Mouse (Mus musculus): ENCODE data around the gene Cog2.

Gene Cog2

DNA sequence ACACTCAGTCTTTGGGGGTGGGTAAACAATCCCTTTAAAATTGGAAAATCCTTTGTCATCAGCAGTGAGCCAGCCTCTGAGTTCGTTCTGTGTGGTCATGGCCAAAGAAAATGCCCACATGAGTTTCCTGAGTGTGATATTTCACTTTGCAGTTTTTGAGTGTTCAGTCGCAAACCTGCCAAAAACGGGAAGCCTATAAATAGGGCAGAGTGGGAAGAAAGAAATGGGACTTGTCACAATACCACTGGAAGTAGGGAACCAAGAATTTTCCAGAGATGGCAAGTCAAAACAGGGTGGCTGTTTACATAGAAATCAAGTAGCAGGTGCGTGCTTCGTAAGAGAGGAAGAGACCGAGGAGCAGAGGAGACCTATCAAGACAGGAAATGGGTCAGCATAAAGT, 4.0 kb upstream of the Cog2 start:
- DNase-seq (ENCODE audit: low spot score in 2 of 2) = no peak

DNA sequence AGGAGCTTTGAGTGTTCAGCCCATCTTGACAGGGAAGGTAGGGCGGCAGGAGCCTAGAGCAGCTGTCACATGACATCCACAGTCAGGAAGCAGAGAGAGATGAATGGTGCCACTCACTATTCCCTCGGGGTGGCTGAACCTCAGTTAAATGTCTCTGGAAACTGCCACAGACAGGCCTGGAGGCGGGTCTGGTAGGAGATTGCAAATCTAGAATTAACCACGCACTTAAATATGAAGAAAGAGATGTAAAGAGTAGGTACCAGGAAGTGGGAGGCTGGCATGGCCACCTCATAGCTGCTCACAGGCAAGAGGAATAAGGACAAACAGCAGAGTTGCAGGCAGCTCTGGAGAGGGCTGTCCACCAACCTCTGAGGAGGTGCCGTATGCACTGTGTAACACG, 3.4 kb upstream of the Cog2 start:
- DNase-seq (ENCODE audit: low spot score in 2 of 2) = no peak

DNA sequence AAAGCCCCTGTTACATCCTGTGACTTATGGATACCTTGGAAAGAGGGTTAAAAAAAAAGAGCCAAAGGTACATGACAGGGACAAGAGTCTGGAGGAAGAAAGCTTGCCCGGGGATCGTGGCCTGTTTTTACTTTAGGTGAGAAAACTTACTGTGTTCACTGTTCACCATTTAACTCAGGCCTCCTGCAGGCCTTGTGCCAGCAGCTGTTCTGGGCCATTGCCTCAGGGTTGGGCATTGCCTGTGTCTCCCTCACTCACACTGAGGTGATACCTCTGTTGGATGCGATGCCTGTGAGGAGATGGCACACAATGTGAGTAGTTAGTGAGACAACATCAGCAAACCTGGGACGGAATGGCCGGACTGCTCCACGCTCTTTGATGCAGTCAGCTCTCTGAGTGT, 1.4 kb downstream of the Cog2 start:
- DNase-seq (ENCODE audit: low spot score in 2 of 2) = no peak

DNA sequence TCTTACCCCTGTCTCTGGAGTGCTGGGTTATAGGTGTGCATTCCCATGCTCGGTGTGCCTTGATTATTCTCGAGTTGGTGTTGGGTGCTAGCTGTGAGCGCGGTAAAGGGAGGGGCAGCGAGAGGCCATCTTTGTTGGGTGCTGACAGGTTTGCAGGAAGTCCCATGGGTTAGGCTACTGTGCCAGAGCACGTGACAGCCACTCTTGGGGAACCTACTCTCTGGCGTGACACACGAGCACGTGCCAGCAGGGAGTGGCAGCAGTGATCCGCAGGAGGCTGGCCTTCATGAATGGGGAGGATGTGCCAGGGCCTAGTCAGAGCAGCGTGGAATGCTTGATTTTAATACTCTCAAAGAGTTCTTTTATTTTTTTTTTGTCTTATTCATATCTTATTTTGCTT, 5.7 kb downstream of the Cog2 start:
- no peak for DNase-seq (ENCODE audit: low spot score in 2 of 2)

DNA sequence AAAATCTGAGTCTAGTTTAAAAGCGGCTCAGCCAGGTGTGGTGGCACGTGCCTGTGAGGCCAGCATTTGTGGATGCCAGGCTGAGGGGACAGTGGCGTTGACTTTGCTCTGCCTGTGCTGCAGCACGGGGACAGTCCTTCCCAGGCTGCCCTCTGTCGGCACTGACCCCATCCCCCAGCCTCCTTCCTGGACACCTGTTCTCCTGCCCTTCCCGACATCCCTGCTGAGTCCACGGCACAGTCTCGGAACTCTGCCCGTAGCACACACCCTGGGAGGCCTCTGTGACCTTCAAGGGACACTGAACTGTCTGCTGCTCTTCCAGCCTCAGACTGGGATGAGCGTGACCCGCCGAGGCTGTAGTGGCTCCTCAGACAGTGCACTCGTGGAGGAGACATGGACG, 9.5 kb downstream of the Cog2 start:
- DNase-seq (ENCODE audit: low spot score in 2 of 2) = no peak

DNA sequence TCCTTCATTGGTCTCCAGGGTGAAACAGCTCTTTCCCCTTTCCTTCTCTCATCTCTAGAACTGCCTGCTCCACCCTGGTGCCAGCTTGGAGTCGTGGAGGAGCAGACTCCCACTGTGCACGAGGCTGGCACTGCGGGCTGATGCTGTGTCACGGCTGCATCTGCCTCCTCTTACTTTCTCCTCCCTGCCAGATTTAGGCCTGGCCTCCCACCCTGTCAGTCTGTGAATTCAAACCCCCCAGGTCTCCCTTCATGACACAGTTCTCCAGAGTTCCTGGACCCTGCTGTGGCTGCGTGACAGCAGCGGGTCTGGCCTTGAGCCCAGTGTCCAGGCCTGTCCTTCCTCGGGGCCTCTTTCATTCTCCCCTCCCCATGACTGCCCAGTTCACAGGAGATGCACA, 10.0 kb downstream of the Cog2 start:
- no peak for DNase-seq (ENCODE audit: low spot score in 2 of 2)

DNA sequence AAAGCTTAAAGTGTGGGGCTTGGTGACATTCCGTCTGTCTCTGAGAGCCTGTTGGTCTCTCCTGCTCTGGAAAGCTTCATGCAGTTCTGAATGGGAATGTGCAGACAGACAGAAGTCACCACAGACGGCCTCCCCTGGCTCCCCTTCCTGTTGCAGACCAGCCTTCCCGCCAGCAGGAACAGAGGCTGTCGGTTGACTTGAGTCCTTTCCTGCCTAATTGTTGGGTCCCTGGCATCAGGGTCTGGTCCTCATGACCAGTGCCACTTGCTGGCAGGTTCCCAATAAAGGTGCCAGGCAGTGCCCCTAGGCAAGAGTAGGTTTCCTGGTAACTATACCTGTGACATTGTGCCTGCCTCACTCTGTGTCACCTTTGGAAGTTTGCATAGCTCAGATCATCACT, 10.4 kb downstream of the Cog2 start:
- DNase-seq (ENCODE audit: low spot score in 2 of 2) = no peak

DNA sequence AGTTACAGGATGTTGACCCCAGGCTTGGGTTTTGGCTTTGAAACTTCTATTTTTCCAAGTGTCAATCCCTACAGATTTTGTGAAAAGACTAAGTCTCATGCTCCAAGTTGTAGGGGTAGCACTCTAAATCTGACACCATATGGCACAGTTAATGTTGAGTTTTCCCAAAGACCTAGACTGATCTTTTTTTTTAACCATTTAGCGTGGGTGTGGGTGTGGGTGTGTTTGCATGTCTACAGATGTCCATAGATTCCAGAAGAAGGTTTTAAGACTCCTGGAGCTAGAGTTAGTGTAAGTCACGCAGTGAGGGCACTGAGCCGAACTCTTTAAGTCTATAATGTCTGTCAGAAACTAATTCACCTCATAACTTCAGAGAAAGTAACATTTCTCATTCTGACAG, 12.1 kb downstream of the Cog2 start:
- no peak for DNase-seq (ENCODE audit: low spot score in 2 of 2)

DNA sequence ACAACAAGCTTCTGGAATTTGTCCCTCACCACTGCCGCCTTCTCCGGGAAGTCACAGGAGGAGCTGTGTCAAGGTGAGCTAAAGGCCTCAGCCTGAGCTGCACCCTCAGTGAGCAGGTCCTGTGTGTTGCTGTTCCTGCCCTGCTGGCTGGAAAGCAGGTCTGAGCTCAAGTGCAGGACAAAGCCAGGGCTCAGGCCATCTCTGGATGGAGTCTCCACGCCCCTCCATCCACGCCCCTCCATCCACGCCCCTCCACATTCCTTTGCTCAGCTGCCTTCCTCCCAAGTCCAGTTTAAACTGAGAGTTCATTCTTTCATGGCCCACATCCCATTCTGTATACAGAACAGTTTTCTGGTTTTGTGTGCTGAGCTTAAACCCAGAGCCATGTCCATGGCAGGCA, 14.9 kb downstream of the Cog2 start:
- no peak for DNase-seq (ENCODE audit: low spot score in 2 of 2)

DNA sequence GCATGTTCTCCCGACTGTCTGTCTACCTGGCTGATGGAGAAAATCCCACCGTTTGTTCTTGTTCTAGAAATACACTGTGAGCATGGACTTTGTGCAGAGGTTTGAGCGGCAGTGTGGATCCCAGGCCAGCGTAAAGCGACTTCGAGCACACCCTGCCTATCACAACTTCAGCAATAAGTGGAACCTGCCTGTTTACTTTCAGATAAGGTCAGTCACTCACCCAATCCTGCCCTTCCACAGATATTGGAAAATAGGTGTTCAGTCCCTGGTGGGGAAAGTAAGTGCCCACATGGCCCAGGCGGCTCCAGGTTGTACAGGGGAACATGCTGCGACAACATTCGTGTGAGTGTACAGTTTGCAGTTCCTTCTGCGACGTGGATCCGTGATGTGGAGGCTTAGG, 20.3 kb downstream of the Cog2 start:
- no peak for DNase-seq (ENCODE audit: low spot score in 2 of 2)

DNA sequence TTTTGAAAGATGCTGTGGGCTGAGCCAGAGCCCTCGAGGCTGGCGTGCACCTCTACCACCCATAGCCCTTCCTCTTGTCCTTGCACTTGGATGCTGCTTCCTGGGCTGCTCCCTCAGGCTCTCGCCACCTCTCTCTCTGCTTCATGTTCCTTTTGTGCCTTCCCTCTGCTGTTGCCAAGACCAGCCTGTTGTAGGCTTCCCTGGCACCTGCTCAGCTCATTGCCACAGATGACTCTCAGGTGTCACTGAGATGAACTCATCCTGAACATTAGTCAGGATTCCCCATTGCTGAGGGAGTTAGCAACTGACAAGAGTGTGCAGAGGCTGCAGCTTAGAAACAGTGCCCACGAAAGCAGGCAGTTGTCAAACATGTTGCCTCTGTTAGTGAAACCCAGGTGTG, 21.4 kb downstream of the Cog2 start:
- DNase-seq (ENCODE audit: low spot score in 2 of 2) = no peak

DNA sequence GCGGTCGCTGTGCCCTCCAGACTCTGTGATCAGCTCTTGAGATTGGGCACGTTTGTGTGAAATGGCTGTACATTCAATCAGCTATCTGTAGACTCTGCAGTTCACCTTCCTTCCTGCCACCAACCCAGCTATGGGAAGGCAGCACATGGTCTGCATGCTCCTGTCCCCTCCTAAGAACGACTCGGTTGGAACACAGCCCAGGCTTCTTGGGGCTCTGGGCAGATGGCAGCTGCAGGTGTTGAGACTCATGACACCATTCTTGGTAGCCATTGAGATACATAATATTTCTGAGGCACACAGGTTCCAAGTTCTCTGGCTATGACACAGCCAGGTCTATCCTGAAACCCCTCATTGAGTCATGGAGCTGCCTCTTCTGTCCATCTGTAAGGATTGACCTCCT, 22.7 kb downstream of the Cog2 start:
- DNase-seq (ENCODE audit: low spot score in 2 of 2) = no peak

DNA sequence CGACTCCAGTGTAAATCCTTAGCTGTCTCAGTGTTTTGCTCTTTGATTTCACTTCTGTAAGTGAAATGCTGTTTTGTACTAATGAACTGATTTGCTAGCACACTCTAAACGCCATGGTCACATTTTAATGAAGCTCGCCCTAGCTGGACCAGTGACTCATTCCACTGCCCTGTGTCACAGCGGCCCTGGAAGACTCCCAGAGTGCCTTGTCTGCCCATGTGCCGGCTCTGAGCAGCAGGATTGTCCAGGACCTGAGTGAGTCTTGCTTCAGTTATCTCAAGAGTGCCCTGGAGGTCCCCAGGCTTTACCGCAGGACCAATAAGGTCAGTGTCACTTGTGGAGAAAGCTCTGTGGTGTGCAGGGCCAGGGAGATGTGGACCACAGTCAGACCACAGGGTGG, 25.8 kb downstream of the Cog2 start:
- DNase-seq (ENCODE audit: low spot score in 2 of 2) = no peak

DNA sequence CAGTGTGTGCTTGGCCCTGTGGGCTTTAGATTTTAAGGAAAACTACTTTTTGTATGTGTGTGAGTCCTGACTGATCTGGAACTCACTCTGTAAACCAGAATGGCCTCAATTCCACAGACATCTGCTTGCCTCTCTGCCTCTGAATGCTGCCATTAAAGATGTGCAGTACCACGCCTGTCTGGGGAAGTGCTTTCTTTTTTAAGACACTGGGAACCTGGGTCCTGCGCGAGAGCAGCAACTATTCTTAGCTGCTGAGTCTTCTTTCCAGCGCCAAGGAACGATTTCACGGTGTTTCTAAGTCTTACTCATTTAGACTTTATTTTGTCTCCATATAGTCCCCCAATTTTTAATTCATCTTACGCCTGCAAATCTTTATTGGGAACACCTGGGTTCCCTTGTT, 26.2 kb downstream of the Cog2 start:
- no peak for DNase-seq (ENCODE audit: low spot score in 2 of 2)

DNA sequence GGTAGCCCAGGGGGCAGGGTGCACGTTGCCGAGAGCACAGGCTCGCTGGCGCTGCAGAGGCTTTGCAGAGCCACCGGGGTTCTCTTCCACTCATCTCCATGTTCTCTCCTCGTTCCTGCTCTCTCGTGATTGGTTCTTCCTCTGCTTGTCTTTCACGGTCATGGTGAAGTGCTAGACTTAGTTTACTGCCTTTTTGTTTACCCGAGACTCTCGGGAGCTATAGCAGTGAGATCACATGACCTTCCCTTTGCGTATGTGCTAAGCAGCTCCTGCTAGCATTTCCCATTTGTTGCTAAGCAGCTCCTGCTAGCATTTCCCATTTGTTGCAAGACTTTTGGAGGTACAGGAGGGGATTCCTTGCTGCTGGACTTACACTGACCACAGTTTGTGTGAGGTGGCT, 26.7 kb downstream of the Cog2 start:
- DNase-seq (ENCODE audit: low spot score in 2 of 2) = no peak

DNA sequence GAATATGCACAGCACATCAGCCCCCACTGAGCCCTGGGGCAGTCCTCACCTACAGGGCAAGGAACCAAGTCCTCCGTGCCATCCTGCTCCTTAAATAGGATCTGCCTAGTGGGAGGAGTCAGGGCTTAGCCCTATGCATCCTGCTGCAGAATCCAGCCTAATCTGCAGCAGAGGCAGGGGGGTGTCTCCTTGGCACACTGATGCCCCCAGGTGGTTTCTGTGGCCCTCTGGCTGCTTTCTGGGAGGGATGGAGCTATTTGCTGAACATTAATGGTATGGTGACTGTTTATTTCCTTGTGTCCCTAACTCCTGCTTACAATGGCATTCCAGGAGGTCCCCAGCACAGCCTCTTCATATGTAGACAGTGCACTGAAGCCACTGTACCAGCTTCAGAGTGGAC, 27.6 kb downstream of the Cog2 start:
- DNase-seq (ENCODE audit: low spot score in 2 of 2) = no peak

DNA sequence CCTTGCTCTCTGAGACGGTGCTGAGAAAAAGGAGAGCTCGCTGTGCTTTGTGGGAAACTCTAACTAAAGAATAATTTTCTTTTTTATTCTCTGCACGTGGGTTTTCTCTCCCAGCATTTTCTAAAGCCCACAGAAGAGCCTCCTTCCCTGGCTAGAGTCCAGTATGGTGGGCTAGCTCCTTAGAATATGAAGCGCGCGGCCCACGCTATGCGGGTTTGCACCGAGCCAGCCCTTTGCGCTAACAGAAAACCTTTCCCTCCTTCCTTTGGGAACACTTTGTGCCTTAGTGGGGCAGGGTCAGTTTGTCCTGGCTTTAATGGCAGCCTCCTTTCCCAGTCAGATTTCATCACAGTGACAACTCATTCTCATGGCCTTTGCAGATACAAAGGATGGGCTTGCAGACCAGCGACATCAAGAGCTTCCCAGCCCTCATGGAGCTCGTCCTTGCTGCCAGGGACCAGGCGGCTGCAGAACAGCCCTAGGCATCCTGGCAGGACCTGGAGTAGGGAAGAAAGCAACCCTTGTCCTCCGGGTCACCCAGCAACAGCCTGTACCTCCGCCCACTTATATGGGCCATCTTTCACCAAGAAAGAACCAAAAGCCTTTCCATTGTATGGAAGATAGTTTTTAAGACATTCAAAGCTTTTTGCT, 30.6 kb downstream of the Cog2 start:
- no peak for DNase-seq (ENCODE audit: low spot score in 2 of 2)

DNA sequence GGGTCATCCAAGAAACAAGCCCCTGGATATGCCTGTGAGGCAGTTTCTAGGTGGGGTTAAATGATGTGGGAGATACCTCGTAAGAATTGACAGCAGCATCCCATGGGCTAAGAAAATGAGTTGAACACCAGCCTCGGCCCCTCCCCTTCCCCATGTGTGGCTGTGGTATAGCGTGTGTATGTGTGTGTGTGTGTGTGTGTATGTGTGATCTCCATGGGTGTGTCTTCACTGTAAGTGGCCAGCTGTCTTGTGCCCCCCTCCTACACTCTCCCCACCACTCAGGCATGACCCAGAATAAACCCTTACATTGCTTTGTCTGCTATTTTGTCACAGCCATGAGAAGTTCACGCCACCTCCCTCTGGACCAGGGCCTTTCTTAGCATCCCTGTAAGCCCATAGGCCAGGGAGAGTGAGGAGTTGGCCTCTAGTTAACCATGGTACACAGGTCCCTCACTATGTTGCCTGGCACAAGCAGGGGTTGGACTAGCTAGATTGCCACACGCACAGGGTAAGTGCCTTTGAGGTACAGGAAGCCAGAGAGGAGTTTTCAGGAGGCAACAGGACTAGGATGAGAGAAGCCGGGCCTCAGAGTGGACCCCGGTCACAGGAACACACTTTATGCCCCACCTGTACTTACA, 34.7 kb downstream of the Cog2 start:
- no peak for DNase-seq (ENCODE audit: low spot score in 2 of 2)

DNA sequence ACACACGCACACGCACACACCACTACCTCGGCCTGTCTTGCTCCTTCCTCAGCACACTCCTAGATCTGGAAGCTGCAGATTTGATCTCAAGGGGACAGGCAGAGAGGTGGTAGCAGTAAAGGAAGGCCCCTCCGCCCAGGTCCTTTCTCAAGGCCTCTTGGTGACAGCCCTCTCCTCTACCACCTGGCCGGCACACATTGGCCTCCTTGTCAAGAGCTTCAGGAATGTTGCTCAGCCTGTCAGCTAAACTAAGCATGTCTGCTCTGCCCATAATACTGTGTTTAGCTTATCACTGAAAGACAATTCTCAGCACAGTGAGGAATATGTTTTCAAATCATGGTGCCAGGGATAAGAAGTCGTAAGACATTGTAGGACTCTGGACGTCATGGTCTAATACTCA, 35.6 kb downstream of the Cog2 start:
- no peak for DNase-seq (ENCODE audit: low spot score in 2 of 2)

DNA sequence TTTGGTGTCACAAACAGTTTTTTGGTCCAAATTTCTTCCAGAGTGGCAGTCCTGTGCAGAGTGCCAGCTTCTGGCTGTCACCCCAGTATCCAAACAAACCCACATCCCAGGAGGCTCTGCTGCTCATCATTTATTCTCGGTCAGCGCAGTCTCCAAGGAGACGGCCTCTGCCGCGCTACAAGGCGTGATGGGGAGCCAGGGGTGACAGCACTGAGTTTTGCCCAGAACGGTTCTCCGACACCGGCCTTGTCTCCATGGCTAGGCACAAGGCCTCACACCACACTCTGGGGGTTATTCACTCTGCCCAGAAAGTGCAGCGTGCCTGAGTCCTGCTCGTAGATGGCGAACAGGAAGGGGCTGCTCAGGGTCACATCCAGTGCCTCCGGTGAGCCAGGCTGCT, 36.1 kb downstream of the Cog2 start:
- DNase-seq (ENCODE audit: low spot score in 2 of 2) = no peak

DNA sequence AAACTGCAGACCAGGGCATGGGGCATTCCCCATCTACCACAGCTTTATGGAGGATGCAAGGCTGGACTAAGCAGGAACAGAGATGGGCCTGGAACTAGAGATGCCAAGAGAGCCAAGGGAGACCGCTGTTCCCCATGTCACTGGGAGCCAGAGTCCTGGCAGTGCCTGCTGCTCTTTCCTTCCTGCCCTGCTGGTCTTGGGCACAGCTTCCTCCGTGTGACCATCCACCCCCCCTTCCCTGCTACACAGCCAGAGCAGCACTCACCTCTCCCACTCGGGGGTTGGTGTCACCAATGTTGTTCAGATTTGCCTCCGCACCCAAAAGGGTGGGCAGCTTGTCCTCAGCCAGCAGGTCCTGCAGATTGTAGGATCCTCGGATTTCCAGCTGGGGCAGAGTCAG, 36.9 kb downstream of the Cog2 start:
- no peak for DNase-seq (ENCODE audit: low spot score in 2 of 2)

DNA sequence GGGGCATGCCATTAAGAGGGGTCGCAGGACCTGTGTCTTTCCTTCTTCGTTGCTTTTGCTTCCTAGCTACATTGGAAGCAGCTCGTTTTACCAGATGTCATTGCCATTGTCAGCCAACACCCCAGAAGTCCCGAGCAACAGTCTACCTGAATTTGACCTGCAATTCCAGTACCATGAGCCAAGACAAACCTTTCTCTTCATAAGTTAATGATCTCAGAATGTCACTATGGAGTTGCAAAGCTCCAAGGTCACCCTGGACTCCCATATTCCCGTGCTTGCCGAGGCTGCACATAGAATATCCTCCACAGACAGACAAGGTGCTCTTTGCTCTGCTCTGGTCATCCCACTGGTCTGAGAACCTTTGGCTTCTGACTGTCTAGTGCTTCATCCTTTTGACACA, 46.6 kb downstream of the Cog2 start:
- DNase-seq (ENCODE audit: low spot score in 2 of 2) = no peak

DNA sequence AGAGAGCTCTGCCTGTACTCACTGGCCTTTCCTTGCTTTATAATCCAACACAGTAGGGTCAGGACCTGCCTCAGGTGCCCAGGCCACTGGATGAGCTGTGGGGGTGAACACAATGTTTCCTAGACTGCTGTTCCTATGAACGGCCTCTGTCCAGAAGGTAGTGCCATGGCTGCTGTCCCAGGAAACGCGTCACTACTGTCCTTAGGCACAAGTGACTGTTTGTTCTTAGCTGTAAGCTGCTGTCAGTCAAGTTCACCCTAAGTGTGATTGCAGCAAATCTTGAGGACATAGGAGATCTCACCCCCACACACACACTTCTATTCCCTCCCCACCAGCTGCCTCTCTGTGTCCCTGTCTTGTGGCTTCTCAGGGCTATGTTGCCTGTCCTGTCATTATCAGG, 47.0 kb downstream of the Cog2 start:
- no peak for DNase-seq (ENCODE audit: low spot score in 2 of 2)

DNA sequence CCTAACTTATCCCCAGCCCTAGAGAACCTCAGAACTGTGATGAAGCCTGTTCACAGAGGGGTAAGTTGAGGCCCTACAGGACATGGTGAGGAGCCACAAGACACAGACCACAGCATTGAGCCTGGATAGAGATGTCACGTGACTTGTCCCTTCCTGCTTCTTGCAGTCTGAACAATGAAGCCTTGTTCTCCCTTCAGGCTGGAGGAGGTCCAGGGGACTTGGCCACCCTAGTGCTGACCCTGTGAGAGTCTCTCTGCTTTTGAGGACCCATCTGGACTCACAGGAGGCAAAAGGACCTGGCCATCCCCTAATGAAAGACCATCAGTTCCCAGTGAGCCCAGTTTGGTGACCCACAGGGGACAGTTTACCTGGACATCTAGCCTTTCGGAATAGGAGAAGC, 48.5 kb downstream of the Cog2 start:
- no peak for DNase-seq (ENCODE audit: low spot score in 2 of 2)
